Comparison of ENCODE assay signal across 24 mouse cellular contexts in genomic region chr5:101784328-101784727, GRCm38 (mm10). TPM values are rescaled to one million over a fixed set of nuclear protein-coding genes. Genes with fewer than 3 reads are reported as not detected.
DNase-seq lines count a peak whose midpoint lies in the region; ATAC-seq and TF ChIP-seq lines count a peak whose summit lies in the region.
"Had no signal": no experiment of that assay in that cellular context is flagged by ENCODE, and none has a peak within 500 bp of the region (broad histone marks: within the 10 kb centered on the region; RNA-seq: fewer than 3 reads in every experiment).

No protein-coding gene starts in this region.

- no peak overlapping the region for H3K4me3 ChIP-seq in olfactory bulb, adult 2 months (ENCODE audit: insufficient read depth, low read depth, low read length)
- no peak overlapping the region for H3K4me3 ChIP-seq in limb, embryonic 10.5 days
- H3K4me3 ChIP-seq in hindbrain, embryonic 13.5 days = no peak overlapping the region
- H3K4me3 ChIP-seq: embryonic facial prominence, embryonic 12.5 days; forebrain, embryonic 12.5 days; heart, embryonic 15.5 days had no signal

- no peaks in the 10 kb centered on the region for H3K9me3 ChIP-seq in limb, embryonic 10.5 days (replicated peaks)
- H3K9me3 ChIP-seq in hindbrain, embryonic 13.5 days = no peaks in the 10 kb centered on the region
- H3K9me3 ChIP-seq: embryonic facial prominence, embryonic 12.5 days; forebrain, embryonic 12.5 days; heart, embryonic 15.5 days had no signal

- H3K27me3 ChIP-seq in limb, embryonic 10.5 days (ENCODE audit: low read depth, poor library complexity, severe bottlenecking) = no peaks in the 10 kb centered on the region
- H3K27me3 ChIP-seq in hindbrain, embryonic 13.5 days = no peaks in the 10 kb centered on the region
- H3K27me3 ChIP-seq: embryonic facial prominence, embryonic 12.5 days; forebrain, embryonic 12.5 days; heart, embryonic 15.5 days had no signal

- no peak overlapping the region for H3K9ac ChIP-seq in hindbrain, embryonic 13.5 days
- H3K9ac ChIP-seq: embryonic facial prominence, embryonic 12.5 days; forebrain, embryonic 12.5 days; heart, embryonic 15.5 days; hindbrain, embryonic 14.5 days had no signal

- ATAC-seq in hindbrain, embryonic 13.5 days (ENCODE audit: low FRiP score) = no peak
- ATAC-seq: activated CD4-positive, CD25-positive, alpha-beta regulatory T cell, adult 4 months; CD4-positive, CD25-positive, alpha-beta regulatory T cell, adult 4 months; forebrain, embryonic 16.5 days had no signal

- no peak for TF ChIP-seq CTCF in olfactory bulb, adult 2 months (IDR thresholded peaks at IDR 0.05; ENCODE audit: insufficient read depth, low read depth, low read length)

- peak overlapping the region; percentile 39; the same call in 1 of the 2 replicates for H3K27ac ChIP-seq in olfactory bulb, adult 2 months (ENCODE audit: insufficient read depth, low read depth, low read length)
- H3K27ac ChIP-seq in limb, embryonic 10.5 days = no peak overlapping the region
- no peak overlapping the region for H3K27ac ChIP-seq in hindbrain, embryonic 13.5 days
- H3K27ac ChIP-seq: embryonic facial prominence, embryonic 12.5 days; forebrain, embryonic 12.5 days; heart, embryonic 15.5 days; hindbrain, embryonic 14.5 days had no signal

- TF ChIP-seq POLR2A in olfactory bulb, adult 2 months (IDR thresholded peaks at IDR 0.05; ENCODE audit: insufficient read depth, low read depth, low read length) = no peak

- H3K4me1 ChIP-seq in olfactory bulb, adult 2 months (ENCODE audit: control insufficient read depth, insufficient read depth, low read length) = peaks cover 28% of the 10 kb centered on the region
- H3K4me1 ChIP-seq in limb, embryonic 10.5 days = no peaks in the 10 kb centered on the region
- peaks cover 4% of the 10 kb centered on the region; the same call in 1 of the 2 replicates for H3K4me1 ChIP-seq in hindbrain, embryonic 13.5 days (replicated peaks)
- H3K4me1 ChIP-seq: embryonic facial prominence, embryonic 12.5 days; forebrain, embryonic 12.5 days; heart, embryonic 15.5 days had no signal

- no peak overlapping the region for H3K4me2 ChIP-seq in hindbrain, embryonic 13.5 days
- H3K4me2 ChIP-seq: embryonic facial prominence, embryonic 12.5 days; forebrain, embryonic 12.5 days; heart, embryonic 11.5 days; heart, embryonic 15.5 days; hindbrain, embryonic 14.5 days had no signal

- no peaks in the 10 kb centered on the region for H3K36me3 ChIP-seq in limb, embryonic 10.5 days
- H3K36me3 ChIP-seq in hindbrain, embryonic 13.5 days = no peaks in the 10 kb centered on the region
- H3K36me3 ChIP-seq: embryonic facial prominence, embryonic 12.5 days; forebrain, embryonic 12.5 days; G1E; heart, embryonic 15.5 days had no signal

- peak; percentile 18 for DNase-seq in urinary bladder, postnatal 14 days (ENCODE audit: low spot score)
- no peak for DNase-seq in urinary bladder, postnatal 10 days (ENCODE audit: low spot score)
- DNase-seq in brain, adult 2 months (ENCODE audit: low read depth, low spot score) = peak; percentile 63
- no peak for DNase-seq in kidney, postnatal 10 days
- no peak for DNase-seq in limb, embryonic 10.5 days (ENCODE audit: low spot score)
- DNase-seq: adrenal gland, postnatal 36 days; B cell, adult 2 months; cerebellum, adult 11 months; cerebellum, adult 9-10 months; cerebellum, postnatal 25 days; gastrocnemius, postnatal 10 days; heart, adult 18-20 months; heart, postnatal 14 days had no signal

- 32% methylated on average over 3 of the region's 3 CpGs for WGBS in olfactory bulb, adult 2 months
- 84% methylated on average over 3 of the region's 3 CpGs for whole genome bisulfite sequencing in limb, embryonic 10.5 days
- 90% methylated on average over 3 of the region's 3 CpGs for WGBS in hindbrain, embryonic 13.5 days

RNA-seq across cellular contexts. Expression of gene Cds1, which starts 19.4 kb away (rescaled TPM):
- not detected in 2 replicates for polyA plus RNA-seq in olfactory bulb, adult 2 months (2012; ENCODE audit: insufficient read depth, insufficient read length, low replicate concordance, missing spikeins)
- polyA plus RNA-seq in limb, embryonic 10.5 days (2016; fragmentation: Nextera tagmentation; extraction: Ambion mirVana) = 0.67 and 0.68 TPM in 2 replicates
- 3.6 and 4.0 TPM in 2 replicates for polyA plus RNA-seq in hindbrain, embryonic 13.5 days (2015; fragmentation: Nextera tagmentation; extraction: Ambion mirVana)
- polyA plus RNA-seq: activated CD4-positive, CD25-positive, alpha-beta regulatory T cell, adult 4 months; CD4-positive, CD25-positive, alpha-beta regulatory T cell, adult 4 months; G1E had no signal

Comparison
In these comparisons a context has a peak if more than half of its experiments do, and no peak if none do; other contexts are left out.
1. DNase-seq: peak in urinary bladder, postnatal 14 days (single experiment) and brain, adult 2 months (single experiment); none in urinary bladder, postnatal 10 days (single experiment), kidney, postnatal 10 days (single experiment) and limb, embryonic 10.5 days (single experiment).